Comparison of ENCODE assay signal across 13 mouse cellular contexts in genomic region chr1:75393846-75394245, GRCm38 (mm10). TPM values are rescaled to one million over a fixed set of nuclear protein-coding genes. Genes with fewer than 3 reads are reported as not detected.
DNase-seq lines count a peak whose midpoint lies in the region; ATAC-seq and TF ChIP-seq lines count a peak whose summit lies in the region.
"Had no signal": no experiment of that assay in that cellular context is flagged by ENCODE, and none has a peak within 500 bp of the region (broad histone marks: within the 10 kb centered on the region; RNA-seq: fewer than 3 reads in every experiment).

No protein-coding gene starts in this region.

- peak overlapping the region; percentile 78 for H3K9ac ChIP-seq in heart, embryonic 13.5 days
- no peak overlapping the region for H3K9ac ChIP-seq in intestine, postnatal 0 days (ENCODE audit: low read depth, low read length)
- H3K9ac ChIP-seq: lung, embryonic 15.5 days had no signal

- peak; percentile 42 for DNase-seq in cerebellum, adult 8-10 months
- DNase-seq in cerebellum, postnatal 14 days: no peak
- DNase-seq in heart, adult 11 months: no peak
- DNase-seq in NIH3T3 (ENCODE audit: low read depth): peak; percentile 32
- no peak for DNase-seq in embryo, embryonic 9.5 days (ENCODE audit: extremely low spot score)
- no peak for DNase-seq in kidney, adult 11 months
- DNase-seq: adrenal gland, postnatal 25 days; kidney, postnatal 4 days; spleen, adult 18-20 months had no signal

- no peak for ATAC-seq in heart, embryonic 13.5 days (ENCODE audit: extremely low read depth, insufficient number of reproducible peaks, low FRiP score, low TSS enrichment)
- ATAC-seq in intestine, postnatal 0 days: no peak

- peak overlapping the region; percentile 97 for H3K27ac ChIP-seq in heart, embryonic 13.5 days (replicated peaks)
- peak overlapping the region; percentile 35; the same call in 1 of the 2 replicates for H3K27ac ChIP-seq in intestine, postnatal 0 days (ENCODE audit: low read depth, low read length)

- no peak overlapping the region for H3K4me3 ChIP-seq in heart, embryonic 13.5 days
- no peak overlapping the region for H3K4me3 ChIP-seq in intestine, postnatal 0 days (ENCODE audit: low read depth, low read length)
- H3K4me3 ChIP-seq: lung, embryonic 15.5 days had no signal

- H3K27me3 ChIP-seq in heart, embryonic 13.5 days (replicated peaks): peaks cover 14% of the 10 kb centered on the region
- H3K27me3 ChIP-seq in intestine, postnatal 0 days (replicated peaks; ENCODE audit: control insufficient read depth, insufficient read depth, low read length): peaks cover 11% of the 10 kb centered on the region

- WGBS in heart, embryonic 13.5 days: 88% methylated on average over 3 of the region's 3 CpGs
- 88% methylated on average over 3 of the region's 3 CpGs for WGBS in intestine, postnatal 0 days

- H3K9me3 ChIP-seq in heart, embryonic 13.5 days: no peaks in the 10 kb centered on the region
- H3K9me3 ChIP-seq in intestine, postnatal 0 days (ENCODE audit: control insufficient read depth): no peaks in the 10 kb centered on the region
- H3K9me3 ChIP-seq: lung, embryonic 15.5 days had no signal

- peaks cover 56% of the 10 kb centered on the region for H3K4me1 ChIP-seq in heart, embryonic 13.5 days
- H3K4me1 ChIP-seq in intestine, postnatal 0 days (replicated peaks; ENCODE audit: control insufficient read depth, insufficient read depth, low read length): no peaks in the 10 kb centered on the region

- peak overlapping the region; percentile 40 for H3K4me2 ChIP-seq in heart, embryonic 13.5 days
- H3K4me2 ChIP-seq in intestine, postnatal 0 days (replicated peaks; ENCODE audit: low read depth): no peak overlapping the region
- H3K4me2 ChIP-seq: lung, embryonic 15.5 days had no signal

- no peak for TF ChIP-seq CTCF in intestine, postnatal 0 days (IDR thresholded peaks at IDR 0.05; ENCODE audit: low read depth)

- peaks cover 69% of the 10 kb centered on the region for H3K36me3 ChIP-seq in heart, embryonic 13.5 days
- 0 out of 2 replicates have a peak, but pooled peaks cover 3% of the 10 kb centered on the region for H3K36me3 ChIP-seq in intestine, postnatal 0 days (ENCODE audit: control insufficient read depth, insufficient read depth)

RNA-seq across cellular contexts. Expression of gene Speg, which starts 18.7 kb away (rescaled TPM):
- polyA plus RNA-seq in heart, embryonic 13.5 days (2015; fragmentation: Nextera tagmentation; extraction: Ambion mirVana): 55.1 and 58.8 TPM in 2 replicates
- polyA plus RNA-seq in intestine, postnatal 0 days (2015; fragmentation: Nextera tagmentation; extraction: Ambion mirVana): 20.1 and 21.3 TPM in 2 replicates

RNA-seq across cellular contexts. Expression of gene Des, which starts 33.7 kb away (rescaled TPM):
- polyA plus RNA-seq in heart, embryonic 13.5 days (2015; fragmentation: Nextera tagmentation; extraction: Ambion mirVana): 393 and 426 TPM in 2 replicates
- polyA plus RNA-seq in intestine, postnatal 0 days (2015; fragmentation: Nextera tagmentation; extraction: Ambion mirVana): 233 and 254 TPM in 2 replicates

RNA-seq across cellular contexts. Expression of gene Gmppa, which starts 41.9 kb away (rescaled TPM):
- polyA plus RNA-seq in heart, embryonic 13.5 days (2015; fragmentation: Nextera tagmentation; extraction: Ambion mirVana): 70.7 and 73.7 TPM in 2 replicates
- polyA plus RNA-seq in intestine, postnatal 0 days (2015; fragmentation: Nextera tagmentation; extraction: Ambion mirVana): 121 and 124 TPM in 2 replicates

RNA-seq across cellular contexts. Expression of gene Asic4, which starts 56.4 kb away (rescaled TPM):
- polyA plus RNA-seq in heart, embryonic 13.5 days (2015; fragmentation: Nextera tagmentation; extraction: Ambion mirVana): 0.28 and 0.31 TPM in 2 replicates
- 0.97 and 1.2 TPM in 2 replicates for polyA plus RNA-seq in intestine, postnatal 0 days (2015; fragmentation: Nextera tagmentation; extraction: Ambion mirVana)
- polyA plus RNA-seq: liver, adult 2 months had no signal

Comparison
In these comparisons a context has a peak if more than half of its experiments do, and no peak if none do; other contexts are left out.
1. DNase-seq: peak in cerebellum, adult 8-10 months (single experiment) and NIH3T3 (single experiment); none in cerebellum, postnatal 14 days (0 of 2), heart, adult 11 months (single experiment), embryo, embryonic 9.5 days (single experiment) and kidney, adult 11 months (single experiment).